In genomic region chr3:144041788-144042187, GRCm38 (mm10) we compare ENCODE assay signal across 15 mouse cellular contexts.
"Had no signal": no experiment of that assay in that cellular context is flagged by ENCODE, and none has a peak within 500 bp of the region (broad histone marks: within the 10 kb centered on the region; RNA-seq: fewer than 3 reads in every experiment).

No protein-coding gene starts in this region.

- H3K4me2 ChIP-seq: intestine, embryonic 15.5 days; limb, embryonic 12.5 days; liver, embryonic 15.5 days; midbrain, embryonic 11.5 days; midbrain, embryonic 15.5 days had no signal

- DNase-seq: kidney, adult 18-20 months; kidney, postnatal 10 days; kidney, postnatal 4 days; right cerebral cortex, adult 18-20 months; right cerebral cortex, postnatal 4 days; spleen, adult 18-20 months; thymus, adult 2 months; thymus, postnatal 25 days had no signal

- ATAC-seq: intestine, embryonic 15.5 days; midbrain, embryonic 15.5 days had no signal

- H3K4me1 ChIP-seq: intestine, embryonic 15.5 days; liver, embryonic 15.5 days; megakaryocyte, embryonic 14.5 days; midbrain, embryonic 15.5 days had no signal

- H3K27me3 ChIP-seq: intestine, embryonic 15.5 days; limb, embryonic 12.5 days; liver, embryonic 15.5 days; megakaryocyte, embryonic 14.5 days; midbrain, embryonic 15.5 days had no signal

- H3K4me3 ChIP-seq: intestine, embryonic 15.5 days; layer of hippocampus, adult 2 months; limb, embryonic 12.5 days; liver, embryonic 15.5 days; megakaryocyte, embryonic 14.5 days; midbrain, embryonic 15.5 days had no signal

- H3K9ac ChIP-seq: intestine, embryonic 15.5 days; limb, embryonic 12.5 days; liver, embryonic 15.5 days; midbrain, embryonic 15.5 days had no signal

- H3K27ac ChIP-seq: intestine, embryonic 15.5 days; layer of hippocampus, adult 2 months; limb, embryonic 12.5 days; liver, embryonic 15.5 days; midbrain, embryonic 15.5 days had no signal

- H3K9me3 ChIP-seq: intestine, embryonic 15.5 days; limb, embryonic 12.5 days; liver, embryonic 15.5 days; midbrain, embryonic 15.5 days had no signal

- H3K36me3 ChIP-seq: intestine, embryonic 15.5 days; limb, embryonic 12.5 days; liver, embryonic 15.5 days; midbrain, embryonic 15.5 days had no signal
